Mouse (Mus musculus) E14TG2a.4 (cell line): Measurements from ENCODE around the gene Wdfy3.

Experiments used
- CTCF ChIP-seq: conservative IDR thresholded peaks from 2 replicates; pipeline ENCODE4 v1.5.1; 2014; ENCODE audit warnings: low read length
- POU5F1 ChIP-seq: IDR thresholded peaks from 2 replicates; pipeline ENCODE4 v1.6.1; 2014; ENCODE audit warnings: low read length, borderline replicate concordance

GRCm38 (mm10) chr5:101923710-101924109 is 146.0 kb downstream of the Wdfy3 start:
- no peak for TF ChIP-seq CTCF
- TF ChIP-seq POU5F1: no peak
